Mouse (Mus musculus) c-Kit-positive CD71-negative TER-119-negative erythroid progenitor cells, embryonic 14.5 days (primary cell): Measurements from ENCODE around the gene Tnfsf4.

Source experiments
- DNase-seq: peaks from one replicate; pipeline ENCODE4 v3.0.0-alpha.2; 2013; ENCODE audit warnings: low read depth

Tnfsf4 gene

GRCm38 (mm10) chr1:161452250-161452649 is 57.0 kb downstream of the Tnfsf4 start:
- DNase-seq: no peak

- no peak for DNase-seq
These were observed 68.3 kb downstream of the Tnfsf4 start for GRCm38 (mm10) chr1:161463388-161464085.
